Mouse (Mus musculus): Measurements from ENCODE around the gene Miga1. TPM values are rescaled to one million over a fixed set of nuclear protein-coding genes. Genes with fewer than 3 reads are reported as not detected.

Gene Miga1
- 10.9 and 11.1 TPM in 2 replicates for polyA plus RNA-seq (2015; fragmentation: Nextera tagmentation; extraction: Ambion mirVana)

DNA sequence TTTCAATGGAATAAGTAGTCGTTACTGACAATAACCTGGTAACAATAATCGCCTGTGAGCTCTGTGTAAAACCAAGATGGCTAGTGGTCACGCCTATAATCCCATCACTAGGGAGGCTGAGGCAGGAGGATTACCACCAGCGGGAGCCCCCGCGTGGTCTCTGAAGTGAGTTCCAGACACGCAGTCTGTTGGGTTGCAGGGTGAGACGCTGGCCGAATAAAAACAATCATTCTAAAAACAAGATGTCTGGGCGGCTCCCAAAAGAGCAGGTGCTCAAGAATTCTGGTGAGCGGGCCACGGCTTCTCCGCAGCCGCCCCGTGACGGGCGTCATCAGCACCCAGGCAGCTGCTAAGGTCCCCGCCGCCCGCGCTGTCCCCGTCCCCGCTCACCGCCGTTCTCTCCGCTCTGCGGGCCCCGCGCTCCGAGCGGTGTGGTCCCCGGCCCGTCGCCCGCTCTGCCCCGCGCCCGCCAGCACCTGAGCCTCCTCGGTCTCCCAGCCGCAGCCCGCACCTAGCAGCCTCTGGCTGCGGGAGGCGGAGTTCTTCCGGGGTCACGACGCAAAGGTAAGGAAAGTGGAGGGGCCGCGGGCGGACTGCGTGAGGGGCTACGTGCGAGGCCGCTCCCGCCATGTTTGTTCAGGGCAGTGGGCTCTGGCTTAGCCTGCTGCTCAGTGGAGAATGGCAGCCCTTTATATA, at the start of gene Miga1:
Miga1 (minus strand) TSS at position 546 of the 696 bp plus-strand sequence.
- peak within 1 kb of the TSS; percentile 61 for H3K4me2 ChIP-seq (ENCODE audit: low read depth, low read length)
- 3% methylated on average over 54 of the region's 54 CpGs for WGBS
- H3K27me3 ChIP-seq (ENCODE audit: control insufficient read depth, insufficient read depth, low read length): no peaks in the 10 kb centered on the region
- H3K36me3 ChIP-seq (ENCODE audit: control insufficient read depth, insufficient read depth, low read length): peaks cover 4% of the 10 kb centered on the region; the same call in 1 of the 2 replicates
- peak; percentile 91 for ATAC-seq (ENCODE audit: insufficient read depth, low FRiP score)
- H3K4me1 ChIP-seq (ENCODE audit: control insufficient read depth, insufficient read depth, low read length): peaks cover 5% of the 10 kb centered on the region; the same call in 1 of the 2 replicates
- H3K27ac ChIP-seq (ENCODE audit: low read length): peak within 1 kb of the TSS; percentile 27; the same call in 1 of the 2 replicates
- H3K9me3 ChIP-seq (replicated peaks; ENCODE audit: control insufficient read depth, low read length): no peaks in the 10 kb centered on the region
- H3K9ac ChIP-seq (ENCODE audit: low read length): peak within 1 kb of the TSS; percentile 87
- H3K4me3 ChIP-seq (replicated peaks; ENCODE audit: low read length): peak within 1 kb of the TSS; percentile 93

DNA sequence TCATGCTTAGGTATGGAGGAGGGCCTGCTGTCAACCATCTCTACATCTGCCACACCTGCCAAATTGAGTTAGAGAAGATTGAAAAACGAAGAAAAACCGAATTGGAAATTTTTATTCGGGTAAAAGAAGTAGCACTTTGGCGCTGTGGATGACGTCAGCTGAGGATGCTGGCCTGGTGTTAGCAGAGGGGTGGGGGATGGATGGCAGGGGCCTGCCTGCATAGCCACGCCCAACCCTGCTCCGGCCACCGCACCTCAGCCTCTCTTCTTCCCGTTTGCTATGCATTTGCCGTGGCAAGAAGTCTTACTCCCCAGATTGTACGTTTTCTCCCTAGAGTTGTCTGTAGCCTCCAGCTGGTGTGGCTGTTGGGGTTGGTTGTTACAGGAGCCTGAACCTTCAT, 43.9 kb upstream of the Miga1 start:
- Histone ChIP-seq H3K9me3 (replicated peaks; ENCODE audit: control insufficient read depth, low read length) (no peaks in the 10 kb centered on the region), H3K4me1 (ENCODE audit: control insufficient read depth, insufficient read depth, low read length) (no peaks in the 10 kb centered on the region), H3K4me2 (ENCODE audit: low read depth, low read length) (no peak overlapping the region), H3K27me3 (ENCODE audit: control insufficient read depth, insufficient read depth, low read length) (no peaks in the 10 kb centered on the region), H3K36me3 (ENCODE audit: control insufficient read depth, insufficient read depth, low read length) (peaks cover 12% of the 10 kb centered on the region; the same call in 1 of the 2 replicates), H3K9ac (ENCODE audit: low read length) (no peak overlapping the region), H3K27ac (ENCODE audit: low read length) (no peak overlapping the region), H3K4me3 (replicated peaks; ENCODE audit: low read length) (no peak overlapping the region)
- 61% methylated on average over 11 of the region's 11 CpGs for WGBS
- no peak for ATAC-seq (ENCODE audit: insufficient read depth, low FRiP score)

DNA sequence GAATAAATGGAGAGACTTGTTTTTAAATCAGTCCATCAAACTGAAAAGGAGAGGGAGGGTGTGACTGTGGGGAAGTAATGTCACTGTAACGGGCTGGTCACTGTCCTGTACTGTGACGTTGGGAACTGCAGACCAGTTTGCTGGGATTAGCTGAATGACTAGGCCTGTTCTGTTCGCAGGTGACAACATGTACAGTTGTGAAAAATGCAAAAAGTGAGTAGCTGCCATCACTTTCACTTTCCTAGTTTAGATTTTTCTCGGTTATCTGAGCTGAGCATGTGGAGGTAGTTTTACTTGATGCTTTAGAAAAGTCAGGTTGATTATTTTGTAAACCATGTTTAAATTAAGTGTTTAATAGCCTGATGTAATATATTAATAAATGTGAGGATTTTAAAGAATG, 35.9 kb upstream of the Miga1 start:
- 82% methylated on average over 4 of the region's 4 CpGs for WGBS
- H3K27me3 ChIP-seq (ENCODE audit: control insufficient read depth, insufficient read depth, low read length): no peaks in the 10 kb centered on the region
- H3K27ac ChIP-seq (ENCODE audit: low read length): no peak overlapping the region
- H3K9me3 ChIP-seq (replicated peaks; ENCODE audit: control insufficient read depth, low read length): no peaks in the 10 kb centered on the region
- no peak overlapping the region for H3K9ac ChIP-seq (ENCODE audit: low read length)
- no peak for ATAC-seq (ENCODE audit: insufficient read depth, low FRiP score)
- H3K36me3 ChIP-seq (ENCODE audit: control insufficient read depth, insufficient read depth, low read length): peaks cover 23% of the 10 kb centered on the region
- H3K4me1 ChIP-seq (ENCODE audit: control insufficient read depth, insufficient read depth, low read length): no peaks in the 10 kb centered on the region; the same call in 1 of the 2 replicates
- no peak overlapping the region for H3K4me2 ChIP-seq (ENCODE audit: low read depth, low read length)
- no peak overlapping the region for H3K4me3 ChIP-seq (replicated peaks; ENCODE audit: low read length)

DNA sequence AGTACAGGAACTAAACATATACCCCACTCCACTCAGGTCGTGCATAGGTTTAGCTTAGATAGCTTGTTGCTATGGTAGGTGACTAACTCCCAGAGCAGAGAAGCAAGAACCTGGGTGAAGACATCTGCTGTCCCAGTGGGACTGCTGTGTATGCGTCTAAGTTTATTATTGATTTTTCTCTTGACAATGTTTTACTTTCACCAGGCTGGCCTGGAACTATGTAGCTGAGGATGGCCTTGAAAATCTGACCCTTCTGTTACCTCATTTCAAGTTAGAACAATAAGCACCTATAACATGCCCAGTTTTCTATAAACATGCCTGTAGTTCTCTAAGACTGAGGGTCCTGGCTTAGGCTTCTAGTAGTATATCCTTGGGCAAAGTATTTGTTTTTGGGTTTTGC, 24.0 kb upstream of the Miga1 start:
- 87% methylated on average over 2 of the region's 2 CpGs for WGBS
- Histone ChIP-seq H3K27ac (ENCODE audit: low read length) (no peak overlapping the region), H3K9me3 (replicated peaks; ENCODE audit: control insufficient read depth, low read length) (no peaks in the 10 kb centered on the region), H3K9ac (ENCODE audit: low read length) (no peak overlapping the region), H3K27me3 (ENCODE audit: control insufficient read depth, insufficient read depth, low read length) (no peaks in the 10 kb centered on the region), H3K36me3 (ENCODE audit: control insufficient read depth, insufficient read depth, low read length) (peaks cover 30% of the 10 kb centered on the region), H3K4me1 (ENCODE audit: control insufficient read depth, insufficient read depth, low read length) (no peaks in the 10 kb centered on the region), H3K4me2 (ENCODE audit: low read depth, low read length) (no peak overlapping the region), H3K4me3 (replicated peaks; ENCODE audit: low read length) (no peak overlapping the region)
- ATAC-seq (ENCODE audit: insufficient read depth, low FRiP score): no peak

DNA sequence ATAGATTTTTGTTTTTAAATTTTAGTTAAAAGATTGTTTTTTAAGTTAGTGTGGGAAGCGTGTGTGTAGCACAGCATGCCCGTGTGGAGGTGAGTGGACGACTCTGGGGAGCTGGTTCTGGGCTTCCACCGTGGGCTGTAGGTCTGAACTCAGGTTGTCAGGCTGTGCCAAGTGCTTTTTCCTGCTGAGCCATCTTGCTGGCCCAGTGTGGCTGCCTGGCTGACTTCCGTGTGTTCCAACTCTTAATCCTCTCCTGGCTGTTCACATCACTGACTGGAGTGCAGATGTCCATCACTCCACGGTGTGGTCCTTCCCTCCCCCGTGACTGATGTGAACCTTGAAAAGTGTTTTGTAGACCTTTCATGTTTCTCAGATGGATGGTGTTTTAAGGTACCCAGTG, 18.9 kb upstream of the Miga1 start:
- Histone ChIP-seq H3K9ac (ENCODE audit: low read length) (no peak overlapping the region), H3K36me3 (ENCODE audit: control insufficient read depth, insufficient read depth, low read length) (peaks cover 17% of the 10 kb centered on the region), H3K9me3 (replicated peaks; ENCODE audit: control insufficient read depth, low read length) (no peaks in the 10 kb centered on the region), H3K4me2 (ENCODE audit: low read depth, low read length) (no peak overlapping the region), H3K4me3 (replicated peaks; ENCODE audit: low read length) (no peak overlapping the region), H3K27ac (ENCODE audit: low read length) (no peak overlapping the region), H3K4me1 (ENCODE audit: control insufficient read depth, insufficient read depth, low read length) (peaks cover 6% of the 10 kb centered on the region; the same call in 1 of the 2 replicates), H3K27me3 (ENCODE audit: control insufficient read depth, insufficient read depth, low read length) (no peaks in the 10 kb centered on the region)
- WGBS: 79% methylated on average over 7 of the region's 7 CpGs
- no peak for ATAC-seq (ENCODE audit: insufficient read depth, low FRiP score)

DNA sequence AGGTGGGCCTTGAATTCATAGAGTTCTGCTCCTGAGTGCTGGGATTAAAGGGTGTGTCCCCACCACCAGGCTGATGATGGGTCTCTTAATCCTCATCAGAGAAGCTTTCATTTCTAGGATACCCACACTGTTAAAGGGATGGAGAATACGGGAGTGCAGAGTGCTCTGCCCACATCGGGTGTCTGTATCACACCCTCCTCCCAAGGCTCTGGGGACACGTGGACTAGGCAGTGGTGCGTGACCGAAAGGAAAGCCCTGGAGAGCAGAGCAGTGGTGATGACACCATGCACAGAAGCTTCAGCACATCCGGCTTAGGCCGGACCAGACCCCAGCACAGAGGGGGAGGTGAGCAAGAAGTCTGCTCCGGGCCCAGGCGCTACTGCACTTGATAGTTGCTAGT, 16.5 kb upstream of the Miga1 start:
- WGBS: 90% methylated on average over 9 of the region's 9 CpGs
- Histone ChIP-seq H3K4me1 (ENCODE audit: control insufficient read depth, insufficient read depth, low read length) (peaks cover 19% of the 10 kb centered on the region; the same call in 1 of the 2 replicates), H3K27me3 (ENCODE audit: control insufficient read depth, insufficient read depth, low read length) (no peaks in the 10 kb centered on the region), H3K9ac (ENCODE audit: low read length) (no peak overlapping the region), H3K4me3 (replicated peaks; ENCODE audit: low read length) (no peak overlapping the region), H3K4me2 (ENCODE audit: low read depth, low read length) (no peak overlapping the region), H3K36me3 (ENCODE audit: control insufficient read depth, insufficient read depth, low read length) (peaks cover 8% of the 10 kb centered on the region), H3K9me3 (replicated peaks; ENCODE audit: control insufficient read depth, low read length) (no peaks in the 10 kb centered on the region), H3K27ac (ENCODE audit: low read length) (no peak overlapping the region)
- no peak for ATAC-seq (ENCODE audit: insufficient read depth, low FRiP score)

DNA sequence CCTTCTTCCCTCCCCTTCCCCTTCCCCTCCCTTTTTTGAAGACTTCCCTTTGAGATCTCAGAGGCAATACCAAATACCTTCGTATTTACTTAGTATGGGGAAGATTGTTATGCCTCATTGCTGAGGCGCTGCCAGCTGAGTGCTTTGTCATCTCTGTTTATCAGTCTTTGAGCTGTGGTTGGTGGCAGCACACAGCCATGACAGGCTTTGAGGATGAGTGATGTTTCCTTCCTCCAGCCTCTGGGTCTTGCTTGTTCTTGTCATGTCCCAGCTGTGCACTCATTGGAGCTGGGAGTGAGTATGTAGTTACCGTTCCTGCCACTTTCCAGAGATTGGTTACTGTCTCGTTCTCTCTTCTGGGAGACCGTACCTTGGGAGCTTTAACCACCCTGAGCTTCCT, 15.2 kb upstream of the Miga1 start:
- peak; percentile 59; the same call in 1 of the 2 replicates for ATAC-seq (ENCODE audit: insufficient read depth, low FRiP score)
- WGBS: 20% methylated on average over 5 of the region's 5 CpGs
- Histone ChIP-seq H3K27me3 (ENCODE audit: control insufficient read depth, insufficient read depth, low read length) (no peaks in the 10 kb centered on the region), H3K4me3 (replicated peaks; ENCODE audit: low read length) (no peak overlapping the region), H3K4me1 (ENCODE audit: control insufficient read depth, insufficient read depth, low read length) (peaks cover 23% of the 10 kb centered on the region; the same call in 1 of the 2 replicates), H3K9ac (ENCODE audit: low read length) (no peak overlapping the region), H3K27ac (ENCODE audit: low read length) (no peak overlapping the region), H3K9me3 (replicated peaks; ENCODE audit: control insufficient read depth, low read length) (no peaks in the 10 kb centered on the region), H3K4me2 (ENCODE audit: low read depth, low read length) (no peak overlapping the region), H3K36me3 (ENCODE audit: control insufficient read depth, insufficient read depth, low read length) (no peaks in the 10 kb centered on the region; the same call in 1 of the 2 replicates)

DNA sequence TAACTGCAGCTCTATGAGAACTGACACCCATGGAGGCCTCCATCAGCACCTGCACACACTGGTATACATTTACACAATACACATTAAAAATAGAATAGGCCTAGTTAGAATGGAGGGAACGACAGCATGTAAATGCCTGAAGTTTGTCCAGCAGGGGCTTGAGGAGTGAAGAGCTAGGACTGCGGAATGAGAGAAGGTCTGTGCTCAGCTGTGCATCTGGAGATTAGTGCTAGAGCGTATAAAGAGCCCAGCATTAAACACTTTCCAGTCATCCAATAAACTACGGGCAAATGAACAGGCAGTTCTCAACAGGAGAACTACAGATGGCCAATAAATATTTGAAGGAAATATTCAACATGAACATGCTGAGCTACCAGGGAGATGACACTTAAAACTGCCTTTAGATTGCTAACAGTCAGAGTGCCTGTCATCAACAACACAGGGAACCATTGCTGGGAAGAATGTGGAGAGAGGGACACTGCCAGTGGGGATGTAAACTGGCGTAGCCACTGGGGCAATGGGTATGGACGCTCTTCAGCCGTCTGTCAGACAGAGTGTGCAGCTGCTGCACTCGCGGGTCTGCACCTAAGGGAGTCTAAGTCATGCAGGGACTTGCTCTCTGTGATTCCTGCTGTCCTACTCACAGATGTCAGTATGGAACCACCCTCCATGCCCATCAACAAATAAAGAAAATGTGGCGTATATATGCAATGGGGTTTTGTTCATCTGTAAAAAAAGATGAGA, 13.4 kb upstream of the Miga1 start:
- no peak overlapping the region for H3K27ac ChIP-seq (ENCODE audit: low read length)
- H3K4me1 ChIP-seq (ENCODE audit: control insufficient read depth, insufficient read depth, low read length): peaks cover 30% of the 10 kb centered on the region
- H3K9me3 ChIP-seq (replicated peaks; ENCODE audit: control insufficient read depth, low read length): no peaks in the 10 kb centered on the region
- no peaks in the 10 kb centered on the region for H3K36me3 ChIP-seq (ENCODE audit: control insufficient read depth, insufficient read depth, low read length)
- no peak overlapping the region for H3K4me2 ChIP-seq (ENCODE audit: low read depth, low read length)
- H3K4me3 ChIP-seq (replicated peaks; ENCODE audit: low read length): no peak overlapping the region
- no peak for ATAC-seq (ENCODE audit: insufficient read depth, low FRiP score)
- H3K9ac ChIP-seq (ENCODE audit: low read length): no peak overlapping the region
- H3K27me3 ChIP-seq (ENCODE audit: control insufficient read depth, insufficient read depth, low read length): no peaks in the 10 kb centered on the region
- 70% methylated on average over 10 of the region's 10 CpGs for WGBS

DNA sequence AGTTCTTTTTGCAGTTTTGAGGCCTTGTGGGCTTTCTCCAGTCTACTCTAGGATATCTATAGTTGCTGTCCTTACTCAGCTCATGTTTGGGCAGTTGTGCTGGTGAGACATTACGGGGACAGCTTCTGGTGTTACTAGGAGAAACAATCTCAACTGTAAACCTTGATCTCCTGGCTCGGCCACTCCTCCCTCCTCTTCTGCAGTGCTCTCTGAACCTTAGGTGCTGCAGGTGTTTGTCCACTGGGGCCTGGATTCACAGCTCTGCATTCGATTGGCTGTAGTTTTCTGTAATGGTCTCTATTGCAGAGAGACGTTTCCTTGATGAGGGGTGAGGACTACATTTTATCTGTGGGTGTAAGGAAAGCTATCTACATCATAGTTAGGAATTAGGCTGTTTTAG, 12.1 kb upstream of the Miga1 start:
- no peak overlapping the region for H3K9ac ChIP-seq (ENCODE audit: low read length)
- H3K9me3 ChIP-seq (replicated peaks; ENCODE audit: control insufficient read depth, low read length): no peaks in the 10 kb centered on the region
- no peaks in the 10 kb centered on the region for H3K36me3 ChIP-seq (ENCODE audit: control insufficient read depth, insufficient read depth, low read length)
- H3K4me3 ChIP-seq (replicated peaks; ENCODE audit: low read length): no peak overlapping the region
- peaks cover 35% of the 10 kb centered on the region for H3K4me1 ChIP-seq (ENCODE audit: control insufficient read depth, insufficient read depth, low read length)
- no peak overlapping the region for H3K4me2 ChIP-seq (ENCODE audit: low read depth, low read length)
- 59% methylated on average over 4 of the region's 4 CpGs for WGBS
- H3K27ac ChIP-seq (ENCODE audit: low read length): no peak overlapping the region
- H3K27me3 ChIP-seq (ENCODE audit: control insufficient read depth, insufficient read depth, low read length): no peaks in the 10 kb centered on the region
- no peak for ATAC-seq (ENCODE audit: insufficient read depth, low FRiP score)

Data from stomach, embryonic 16.5 days (tissue).